11 mouse cellular contexts compared by ENCODE assay signal in the genomic region with DNA sequence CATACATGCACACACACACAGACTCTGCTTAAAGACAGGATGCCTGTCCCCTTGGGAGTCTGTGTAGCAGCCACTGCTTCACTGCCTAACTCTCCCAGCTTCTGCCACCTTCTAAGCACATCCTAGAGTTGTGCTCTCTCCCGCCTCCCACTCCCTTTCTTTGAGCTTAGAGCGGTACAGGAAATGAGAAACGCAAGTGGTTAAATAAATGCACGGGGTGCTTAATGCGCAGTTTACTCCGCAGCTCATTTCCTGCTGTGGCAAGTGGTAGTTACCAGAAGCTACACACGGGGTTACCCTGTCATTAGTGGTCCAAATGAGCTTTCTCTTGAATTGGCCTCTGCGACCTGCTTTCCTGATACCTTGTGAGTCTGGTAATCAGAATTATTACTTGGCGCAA.
DNase-seq lines count a peak whose midpoint lies in the region; ATAC-seq lines count a peak whose summit lies in the region.
"Had no signal": no experiment of that assay in that cellular context is flagged by ENCODE, and none has a peak within 500 bp of the region (broad histone marks: within the 10 kb centered on the region; RNA-seq: fewer than 3 reads in every experiment).

No protein-coding gene starts in this region.

- H3K36me3 ChIP-seq in heart, embryonic 13.5 days = no peaks in the 10 kb centered on the region
- H3K36me3 ChIP-seq in hindbrain, embryonic 14.5 days (replicated peaks; ENCODE audit: control insufficient read depth, insufficient read depth) = no peaks in the 10 kb centered on the region
- H3K36me3 ChIP-seq: forebrain, embryonic 12.5 days; limb, embryonic 12.5 days had no signal

- no peak overlapping the region for H3K9ac ChIP-seq in heart, embryonic 13.5 days
- no peak overlapping the region for H3K9ac ChIP-seq in hindbrain, embryonic 14.5 days
- H3K9ac ChIP-seq: forebrain, embryonic 12.5 days; limb, embryonic 12.5 days had no signal

- ATAC-seq in heart, embryonic 13.5 days (ENCODE audit: extremely low read depth, insufficient number of reproducible peaks, low FRiP score, low TSS enrichment) = no peak
- ATAC-seq in hindbrain, embryonic 14.5 days (ENCODE audit: low FRiP score) = no peak

- no peak overlapping the region for H3K4me2 ChIP-seq in heart, embryonic 13.5 days
- no peak overlapping the region for H3K4me2 ChIP-seq in hindbrain, embryonic 14.5 days (replicated peaks)
- H3K4me2 ChIP-seq: forebrain, embryonic 12.5 days; limb, embryonic 12.5 days had no signal

- 76% methylated on average over 9 of the region's 9 CpGs for WGBS in heart, embryonic 13.5 days
- WGBS in hindbrain, embryonic 14.5 days = 73% methylated on average over 9 of the region's 9 CpGs

- H3K4me3 ChIP-seq in heart, embryonic 13.5 days = no peak overlapping the region
- H3K4me3 ChIP-seq in hindbrain, embryonic 14.5 days (replicated peaks; ENCODE audit: low read length) = no peak overlapping the region
- H3K4me3 ChIP-seq: forebrain, embryonic 12.5 days; layer of hippocampus, adult 2 months; limb, embryonic 12.5 days; myocyte had no signal

- no peak for DNase-seq in heart, postnatal 10 days
- DNase-seq in thymus, postnatal 0 days (ENCODE audit: low spot score) = peak; percentile 29
- DNase-seq in thymus, postnatal 25 days = no peak
- peak; percentile 41 for DNase-seq in induced T-regulatory cell, adult 2 months (ENCODE audit: low read depth)
- no peak for DNase-seq in retina, embryonic 14.5 days (ENCODE audit: low spot score)
- no peak for DNase-seq in hindbrain, embryonic 14.5 days (ENCODE audit: low spot score)

- H3K9me3 ChIP-seq in heart, embryonic 13.5 days = no peaks in the 10 kb centered on the region
- H3K9me3 ChIP-seq in hindbrain, embryonic 14.5 days (ENCODE audit: control insufficient read depth, low read length) = no peaks in the 10 kb centered on the region
- H3K9me3 ChIP-seq: forebrain, embryonic 12.5 days; limb, embryonic 12.5 days had no signal

- H3K27me3 ChIP-seq in heart, embryonic 13.5 days (replicated peaks) = no peaks in the 10 kb centered on the region
- H3K27me3 ChIP-seq in hindbrain, embryonic 14.5 days (ENCODE audit: control insufficient read depth, insufficient read depth, low read length) = no peaks in the 10 kb centered on the region
- H3K27me3 ChIP-seq: forebrain, embryonic 12.5 days; limb, embryonic 12.5 days had no signal

- peak overlapping the region; percentile 68; the same call in 1 of the 2 replicates for H3K27ac ChIP-seq in heart, embryonic 13.5 days (replicated peaks)
- no peak overlapping the region for H3K27ac ChIP-seq in hindbrain, embryonic 14.5 days
- H3K27ac ChIP-seq: forebrain, embryonic 12.5 days; layer of hippocampus, adult 2 months; limb, embryonic 12.5 days had no signal

- intact Hi-C loops in heart, postnatal 10 days (cut with DNase I) = no loop called here

- H3K4me1 ChIP-seq in heart, embryonic 13.5 days = peaks cover 83% of the 10 kb centered on the region
- H3K4me1 ChIP-seq in hindbrain, embryonic 14.5 days (replicated peaks; ENCODE audit: control insufficient read depth, insufficient read depth, low read length) = no peaks in the 10 kb centered on the region; the same call in 1 of the 2 replicates
- H3K4me1 ChIP-seq: forebrain, embryonic 12.5 days had no signal

Comparison
In these comparisons a context has a peak if more than half of its experiments do, and no peak if none do; other contexts are left out.
1. DNase-seq: peak in thymus, postnatal 0 days (single experiment) and induced T-regulatory cell, adult 2 months (single experiment); none in heart, postnatal 10 days (0 of 2), thymus, postnatal 25 days (single experiment), retina, embryonic 14.5 days (single experiment) and hindbrain, embryonic 14.5 days (single experiment).